Mouse (Mus musculus) thymus, adult 2 months (tissue): ENCODE measurements around the gene Pdia5. TPM values are rescaled to one million over a fixed set of nuclear protein-coding genes. Genes with fewer than 3 reads are reported as not detected.

Experiments used
- DNase-seq: peaks from one replicate; pipeline ENCODE4 v3.0.0; 2021
- H3K27ac ChIP-seq: fragments of 200-500 bp; 2 replicates; pipeline ENCODE4 v1.5.1; 2012; ENCODE audit warnings: low read length, control low read depth; ENCODE audit not compliant: control insufficient read depth, insufficient read depth
- H3K27me3 ChIP-seq: fragments of 200-500 bp; 2 replicates; pipeline ENCODE4 v1.6.1; 2012; ENCODE audit warnings: mild to moderate bottlenecking, low read length, moderate library complexity, mixed read lengths; ENCODE audit not compliant: control insufficient read depth, insufficient read depth
- H3K36me3 ChIP-seq: fragments of 200-500 bp; 2 replicates; pipeline ENCODE4 v1.6.1; 2012; ENCODE audit warnings: mild to moderate bottlenecking, low read length, moderate library complexity; ENCODE audit not compliant: control insufficient read depth, insufficient read depth
- H3K4me1 ChIP-seq: fragments of 200-500 bp; replicated peaks from 2 replicates; pipeline ENCODE4 v1.6.1; 2012; ENCODE audit warnings: low read length; ENCODE audit not compliant: control insufficient read depth, insufficient read depth
- H3K4me3 ChIP-seq: fragments of 200-500 bp; 2 replicates; pipeline ENCODE4 v1.5.1; 2012; ENCODE audit warnings: mild to moderate bottlenecking, low read length, control low read depth, moderate library complexity; ENCODE audit not compliant: control insufficient read depth, insufficient read depth
- CTCF ChIP-seq: fragments of 200-500 bp; IDR thresholded peaks from 2 replicates; pipeline ENCODE4 v1.5.1; 2012; ENCODE audit warnings: mild to moderate bottlenecking, control low read depth, low read length, moderate library complexity, borderline replicate concordance; ENCODE audit not compliant: control insufficient read depth, poor library complexity, insufficient read depth; ENCODE audit errors: extremely low read depth
- POLR2A ChIP-seq: fragments of 200-500 bp; IDR thresholded peaks from 2 replicates; pipeline ENCODE4 v1.6.1; 2012; ENCODE audit warnings: mild to moderate bottlenecking, low read length, control low read depth, moderate library complexity; ENCODE audit not compliant: control insufficient read depth, poor library complexity, insufficient read depth; ENCODE audit errors: extremely low read depth
- WGBS: fragments of 180-500 bp; shearing (Covaris S2); methylation state at CpG from one replicate; pipeline ENCODE4 v1.1.7; 2018; 5-methylcytosine and 5-hydroxymethylcytosine counted together
- polyA plus RNA-seq: library from polyadenylated mRNA; depleted of rRNA; stranded (reverse); fragments of >200 nt; gene quantifications from 2 replicates; pipeline ENCODE4 v1.2.3, GENCODE M21; 2012; rRNA removed

The Pdia5 gene
- 2.2 and 2.4 TPM in 2 replicates for polyA plus RNA-seq

DNA sequence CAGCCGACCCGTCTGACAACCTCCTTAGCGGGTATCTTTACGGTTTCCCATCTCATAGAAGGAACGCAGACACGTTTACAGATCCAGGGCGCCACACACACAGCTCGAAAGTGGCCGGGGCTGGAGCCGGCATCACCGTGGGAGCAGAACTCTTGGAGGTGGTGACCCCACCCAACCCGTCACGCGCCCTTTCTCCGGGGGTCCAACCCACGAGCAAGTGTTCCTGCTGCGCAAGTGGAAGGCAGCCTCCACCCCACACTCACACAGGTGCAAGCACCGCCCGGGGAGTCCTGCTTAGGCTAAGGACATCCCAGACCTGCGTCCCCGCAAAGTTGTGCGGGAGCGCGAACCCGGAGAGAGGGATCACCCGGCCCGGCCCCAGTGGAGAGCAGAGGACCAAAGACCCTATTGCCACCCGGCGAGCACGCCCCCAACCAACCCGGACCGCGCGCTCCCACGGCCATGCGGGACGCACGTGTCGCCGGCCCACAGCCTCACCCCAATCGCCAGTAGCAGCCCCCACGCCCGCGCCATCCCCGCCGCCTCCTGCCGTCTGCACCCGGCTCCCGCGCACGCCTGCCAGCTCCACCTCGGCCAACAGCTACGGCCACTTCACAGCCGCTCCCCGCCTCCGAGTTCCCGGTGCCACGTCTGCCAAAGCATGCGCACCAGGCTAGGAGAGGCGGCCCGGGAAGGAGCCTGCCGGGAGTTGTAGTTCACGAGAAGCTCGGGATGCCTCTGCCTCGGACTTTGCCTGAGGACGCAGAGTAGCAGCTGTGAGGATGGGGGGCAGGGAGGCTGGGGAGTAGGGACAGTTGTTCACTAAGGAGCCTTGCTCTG is at the start of gene Pdia5:
Pdia5 (minus strand) TSS at position 643 of the 840 bp plus-strand sequence.
- H3K36me3 ChIP-seq = no peaks in the 10 kb centered on the region
- peaks cover 8% of the 10 kb centered on the region for H3K4me1 ChIP-seq
- H3K27me3 ChIP-seq = peaks cover 6% of the 10 kb centered on the region; the same call in 1 of the 2 replicates
- peak within 1 kb of the TSS; percentile 43 for H3K4me3 ChIP-seq
- peak; percentile 20 for DNase-seq
- no peak within 1 kb of the TSS for H3K27ac ChIP-seq
- under 1% methylated on average over 66 of the region's 66 CpGs for WGBS
- TF ChIP-seq CTCF (no peak), POLR2A (no peak)

DNA sequence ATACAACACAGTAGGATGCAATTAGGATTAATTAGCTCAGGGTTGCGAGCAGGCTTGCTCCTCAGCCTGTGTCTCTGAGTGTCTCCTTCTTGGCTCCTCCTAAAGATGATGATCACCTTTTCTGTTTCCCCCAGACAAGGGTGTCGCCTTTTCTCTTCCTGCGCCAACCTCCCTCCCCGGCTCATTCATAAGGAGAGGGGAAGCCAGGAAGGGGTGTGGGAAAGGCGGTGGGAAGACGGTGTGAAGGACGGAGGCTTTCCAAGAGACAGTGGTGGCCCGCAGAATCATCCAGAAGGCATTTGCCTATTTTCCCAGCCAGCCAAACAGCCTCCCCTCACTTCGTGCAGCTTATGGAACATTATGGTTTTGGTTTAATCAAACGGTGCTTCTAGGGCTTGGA is 48.4 kb upstream of the Pdia5 start:
- H3K4me3 ChIP-seq = no peak overlapping the region
- no peaks in the 10 kb centered on the region for H3K36me3 ChIP-seq
- H3K4me1 ChIP-seq = no peaks in the 10 kb centered on the region
- TF ChIP-seq CTCF = no peak
- TF ChIP-seq POLR2A = no peak
- H3K27me3 ChIP-seq = peaks cover 10% of the 10 kb centered on the region
- H3K27ac ChIP-seq = no peak overlapping the region
- DNase-seq = no peak
- 52% methylated on average over 10 of the region's 10 CpGs for WGBS

DNA sequence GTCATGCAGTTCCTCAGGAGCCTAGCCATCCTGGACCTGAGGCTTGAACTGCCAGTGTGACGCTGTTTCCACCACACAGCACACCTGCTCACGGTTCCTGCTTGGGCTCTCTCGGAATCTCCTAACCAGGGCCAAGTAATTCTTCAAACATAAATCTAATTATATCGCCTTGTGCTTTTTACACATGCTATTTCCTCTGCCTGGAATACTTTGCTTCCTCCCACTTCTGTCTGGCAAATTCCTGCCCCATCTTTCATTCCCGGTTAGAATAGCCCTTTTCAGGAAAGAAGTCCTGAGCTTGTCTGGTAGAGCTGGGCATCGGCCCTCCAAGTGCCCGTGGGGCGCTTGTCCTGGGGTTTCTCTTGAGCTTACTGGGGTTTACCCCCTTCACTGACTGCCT is 47.0 kb upstream of the Pdia5 start:
- H3K4me3 ChIP-seq = no peak overlapping the region
- 72% methylated on average over 8 of the region's 8 CpGs for WGBS
- no peak overlapping the region for H3K27ac ChIP-seq
- no peak for DNase-seq
- TF ChIP-seq POLR2A (no peak), CTCF (no peak)
- peaks cover 10% of the 10 kb centered on the region for H3K27me3 ChIP-seq
- H3K4me1 ChIP-seq = no peaks in the 10 kb centered on the region
- H3K36me3 ChIP-seq = no peaks in the 10 kb centered on the region

DNA sequence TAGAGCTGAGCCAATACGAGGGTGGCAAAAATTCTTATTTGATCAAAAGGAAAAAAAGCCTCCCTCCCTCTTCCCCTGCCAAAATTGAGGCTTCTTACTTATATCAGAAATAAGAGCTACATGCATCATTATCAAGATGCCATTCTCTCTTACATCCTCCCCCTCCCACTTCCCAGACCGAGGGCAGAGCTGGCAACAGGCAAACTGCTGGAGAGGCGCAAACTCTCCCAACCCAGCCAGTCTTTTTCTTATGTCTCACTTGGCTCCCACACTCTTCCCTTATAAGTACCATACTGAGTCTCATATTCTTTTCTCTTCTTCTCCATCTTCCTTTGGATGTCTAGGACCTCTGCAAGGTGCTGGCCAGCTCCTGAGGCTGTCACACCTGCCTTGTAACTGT is 44.0 kb upstream of the Pdia5 start:
- Histone ChIP-seq H3K36me3 (no peaks in the 10 kb centered on the region), H3K4me1 (no peaks in the 10 kb centered on the region), H3K27me3 (no peaks in the 10 kb centered on the region; the same call in 1 of the 2 replicates), H3K4me3 (no peak overlapping the region), H3K27ac (no peak overlapping the region)
- WGBS = 79% methylated on average over 3 of the region's 3 CpGs
- DNase-seq = no peak
- TF ChIP-seq POLR2A (no peak), CTCF (no peak)

DNA sequence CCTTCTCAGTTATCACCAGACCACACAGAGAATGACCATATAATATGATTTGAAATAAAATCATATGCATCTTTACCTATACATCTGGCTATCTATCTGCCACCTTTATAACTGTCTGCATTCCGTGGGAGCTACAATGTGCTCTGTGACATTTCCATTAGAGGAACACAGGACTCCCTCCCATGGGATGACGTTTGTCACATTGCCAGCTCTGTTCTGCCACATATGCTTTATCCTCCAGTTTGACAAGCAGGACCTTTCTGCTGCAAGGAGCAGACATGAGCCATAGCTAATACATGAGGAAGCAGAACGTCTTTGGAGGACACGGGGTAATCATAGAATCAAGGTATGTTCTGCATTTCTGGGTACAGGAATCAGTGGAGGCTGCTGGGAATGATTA is 33.5 kb upstream of the Pdia5 start:
- Histone ChIP-seq H3K27ac (no peak overlapping the region), H3K27me3 (no peaks in the 10 kb centered on the region), H3K4me3 (no peak overlapping the region), H3K36me3 (no peaks in the 10 kb centered on the region), H3K4me1 (no peaks in the 10 kb centered on the region)
- TF ChIP-seq POLR2A (no peak), CTCF (no peak)
- 80% methylated on average over 4 of the region's 4 CpGs for WGBS
- DNase-seq = no peak

DNA sequence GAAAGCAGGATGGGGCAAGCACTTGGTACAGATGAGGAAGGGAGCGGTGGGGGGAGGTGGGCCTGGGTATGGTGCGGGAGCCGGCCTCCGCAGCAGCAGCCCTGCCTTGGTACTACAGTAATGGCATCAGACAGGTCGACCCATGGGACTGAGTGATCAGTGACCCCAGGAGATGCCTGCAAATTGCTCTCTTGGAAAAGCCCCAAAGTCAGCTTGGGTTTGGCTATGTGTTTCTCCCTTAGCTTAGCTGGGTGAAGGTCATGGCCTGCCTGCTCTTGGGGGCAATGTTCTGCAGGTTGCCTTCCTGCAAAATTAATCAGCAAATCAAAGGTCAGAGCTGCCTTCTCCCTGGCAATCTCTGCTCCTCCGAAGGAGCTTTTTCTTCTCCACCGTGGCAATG is 28.6 kb upstream of the Pdia5 start:
- H3K27me3 ChIP-seq = no peaks in the 10 kb centered on the region
- no peak overlapping the region for H3K27ac ChIP-seq
- H3K4me1 ChIP-seq = no peaks in the 10 kb centered on the region
- no peaks in the 10 kb centered on the region for H3K36me3 ChIP-seq
- TF ChIP-seq POLR2A = no peak
- no peak for TF ChIP-seq CTCF
- no peak for DNase-seq
- H3K4me3 ChIP-seq = no peak overlapping the region
- WGBS = 67% methylated on average over 7 of the region's 7 CpGs
